Mouse (Mus musculus) left cerebral cortex, postnatal 36 days (tissue): ENCODE results near the gene Krt20. TPM values are rescaled to one million over a fixed set of nuclear protein-coding genes. Genes with fewer than 3 reads are reported as not detected.

Experiments used
- DNase-seq, 2 experiments: peaks; one replicate each; pipeline ENCODE4 v3.0.0; 2021 to 2022; ENCODE audit warnings: low spot score in 2 of 2, mixed read lengths in 1 of 2
- intact Hi-C: fragments of 180-260 bp; cut with DNase I; formaldehyde crosslinking; loops from one replicate; pipeline ENCODE4 v1.15.1; 2025
- total RNA-seq, 2 experiments: library from RNA; stranded (reverse); gene quantifications; 2 replicates each; pipeline ENCODE4 v1.2.3; 2021

The Krt20 gene
- total RNA-seq, 2 experiments from 2014 or later = not detected

DNA sequence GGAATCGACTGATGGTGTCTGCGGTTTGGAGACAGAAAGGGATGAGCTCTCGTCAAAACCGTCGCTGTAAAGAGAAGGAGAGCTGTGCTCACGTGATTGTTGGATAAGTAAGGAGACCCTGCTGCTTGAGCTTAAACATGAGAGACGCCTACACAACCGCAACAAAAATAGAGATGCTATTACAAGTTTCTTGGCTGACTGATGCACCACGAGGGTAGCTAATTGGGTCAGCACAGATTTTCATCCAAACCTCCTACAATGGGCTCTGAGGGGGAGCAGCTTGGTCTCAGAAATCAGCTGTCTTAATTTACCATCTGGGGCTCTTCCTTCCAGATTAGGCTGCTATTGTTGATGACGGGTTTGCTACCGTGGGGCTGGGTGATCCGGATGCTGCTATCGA is 21.0 kb downstream of the Krt20 start:
- intact Hi-C loops = no loop called here
- peak; percentile 58 to 63 for DNase-seq

DNA sequence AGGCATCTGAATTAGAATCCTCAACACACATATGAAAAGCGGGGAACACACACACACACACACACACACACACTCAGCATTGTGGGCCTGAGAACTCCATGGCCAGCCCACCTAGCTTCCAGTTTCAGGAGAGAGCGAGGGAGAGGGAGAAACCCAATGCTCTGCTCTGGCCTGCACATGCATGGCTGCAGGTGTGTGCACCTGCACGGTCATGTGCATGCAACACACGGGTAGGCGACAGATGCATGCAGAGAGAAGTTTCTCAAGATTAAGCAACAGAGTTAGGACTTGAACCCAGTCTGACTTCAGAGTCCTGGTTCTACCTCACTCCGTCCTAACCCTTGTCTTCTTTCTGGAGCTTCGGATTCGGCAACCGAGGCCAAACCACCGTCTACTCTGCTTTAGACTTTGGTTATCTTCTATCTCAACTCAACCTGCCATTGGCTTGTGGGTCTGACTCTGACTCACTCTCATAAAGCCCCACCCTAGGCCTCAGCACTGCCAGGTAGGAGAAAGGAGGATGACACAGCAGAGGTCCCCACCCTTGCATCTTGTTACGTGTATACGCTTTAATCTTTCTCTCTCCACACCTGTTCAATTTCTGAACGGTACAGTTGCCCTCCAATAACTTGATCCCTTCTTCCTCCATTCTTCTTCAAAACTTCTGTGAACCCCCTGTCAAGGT is 23.3 kb downstream of the Krt20 start:
- no peak for DNase-seq
- intact Hi-C loops = no loop called here

DNA sequence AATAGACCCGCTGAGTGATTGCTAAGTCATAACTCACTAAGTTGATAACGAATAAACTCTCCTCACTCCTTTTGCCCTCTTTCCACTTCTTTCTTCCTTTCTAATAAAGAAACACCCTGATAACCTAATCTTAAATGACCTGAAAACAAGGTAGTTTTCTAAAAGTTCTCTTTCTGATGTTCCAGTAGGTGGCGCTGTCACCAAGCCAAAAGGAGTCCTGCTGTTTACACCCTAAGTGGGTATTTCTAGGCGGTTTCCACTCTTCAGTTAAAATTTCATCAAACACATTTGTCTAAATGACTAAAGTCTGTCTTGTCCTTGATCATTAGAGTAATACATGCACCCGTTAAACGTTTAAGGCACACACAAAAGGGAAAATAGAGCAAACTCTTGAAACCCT is 24.7 kb downstream of the Krt20 start:
- DNase-seq = no peak
- intact Hi-C loops = loop anchor here (1.0 kb wide), 1 partner anchor 50 kb away; no protein-coding TSS in a partner anchor

DNA sequence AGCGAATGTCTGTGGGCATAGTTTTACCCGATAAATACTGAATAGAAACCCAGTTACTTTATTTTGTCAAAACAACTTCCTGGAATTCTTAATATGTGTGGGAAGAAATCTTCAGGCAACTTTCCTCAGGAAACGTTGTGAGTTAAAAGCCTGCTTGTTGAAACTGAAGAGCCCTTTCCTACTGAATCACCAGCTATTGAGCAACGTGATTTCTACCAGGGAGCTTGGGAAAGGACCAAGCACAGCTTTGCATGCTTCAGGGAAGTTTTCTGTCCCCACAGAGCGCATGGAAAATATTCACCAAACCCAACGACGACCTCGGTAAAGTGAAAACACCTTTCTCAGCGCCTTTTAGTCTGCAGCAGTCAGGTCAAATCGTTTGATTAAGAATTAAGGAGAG is 31.8 kb downstream of the Krt20 start:
- no peak for DNase-seq
- intact Hi-C loops = no loop called here

DNA sequence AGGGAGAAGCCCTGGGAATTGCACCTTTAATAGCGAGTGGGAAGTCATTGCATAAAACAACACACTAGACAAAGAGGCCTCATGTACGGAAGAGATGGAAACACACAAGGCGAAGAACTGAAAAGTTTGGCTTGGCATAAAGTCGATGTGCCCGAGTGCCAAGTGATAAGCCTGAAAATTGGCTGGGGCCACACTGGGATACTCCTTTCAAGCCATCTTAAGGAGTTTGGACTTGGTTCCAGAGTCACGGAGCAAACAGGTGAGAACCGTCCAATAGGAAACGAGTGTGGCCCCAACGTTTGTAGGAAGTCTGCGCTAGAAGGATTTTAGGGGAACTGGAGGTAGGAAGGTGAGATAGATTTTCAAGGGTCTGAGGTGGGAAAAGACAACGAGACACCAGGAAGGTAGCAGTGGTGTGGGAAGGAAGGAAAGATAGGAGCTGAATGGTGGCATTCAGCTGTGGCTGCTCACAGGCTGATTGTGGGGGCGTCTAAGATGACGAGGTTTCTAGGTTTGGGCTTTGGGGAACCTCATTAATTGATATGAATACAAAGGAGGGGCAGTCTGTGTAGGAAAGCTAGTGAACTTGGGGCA is 37.9 kb downstream of the Krt20 start:
- intact Hi-C loops = no loop called here

DNA sequence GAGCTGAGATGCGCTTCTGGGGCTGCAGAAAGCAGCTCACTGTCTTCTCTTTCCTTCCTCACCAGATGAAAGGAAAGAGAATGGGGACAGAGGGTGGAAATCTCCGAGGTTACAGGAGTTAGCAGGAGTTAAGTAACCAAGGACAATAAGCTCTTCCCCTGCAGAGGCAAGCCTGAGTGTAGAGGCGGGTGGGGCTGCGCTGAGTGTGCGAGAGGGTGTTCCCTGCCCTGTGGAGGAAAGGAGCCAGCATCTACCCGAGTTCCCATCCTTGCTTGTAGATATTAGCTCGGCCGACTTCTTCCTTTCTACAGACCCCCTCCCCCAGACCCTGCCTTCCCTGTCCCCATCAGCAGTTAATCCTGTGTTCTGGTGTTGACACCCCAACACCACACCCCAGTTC is 39.1 kb downstream of the Krt20 start:
- intact Hi-C loops = no loop called here
- no peak for DNase-seq

More for the DNA sequence above, 37.9 kb downstream of the Krt20 start:
- DNase-seq = no peak

DNA sequence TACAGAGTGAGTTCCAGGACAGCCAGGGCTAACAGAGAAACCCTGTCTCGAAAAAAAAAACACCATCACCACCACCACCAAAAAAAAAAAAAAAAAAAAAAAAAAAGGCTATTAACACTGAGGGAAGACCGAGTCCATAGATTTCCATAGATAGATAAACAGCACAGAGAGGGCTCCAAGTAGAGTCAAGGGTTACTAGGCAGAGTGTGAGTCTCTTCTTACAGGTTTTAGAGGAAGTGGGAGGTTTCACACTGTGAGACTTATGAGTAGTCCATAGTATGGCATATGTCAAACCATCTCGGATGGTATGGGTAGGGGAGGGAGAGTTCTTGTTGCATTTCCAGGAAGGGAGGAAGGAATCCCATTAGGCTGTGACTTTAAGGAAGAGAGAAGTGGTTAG is 39.9 kb downstream of the Krt20 start:
- intact Hi-C loops = no loop called here
- no peak for DNase-seq

DNA sequence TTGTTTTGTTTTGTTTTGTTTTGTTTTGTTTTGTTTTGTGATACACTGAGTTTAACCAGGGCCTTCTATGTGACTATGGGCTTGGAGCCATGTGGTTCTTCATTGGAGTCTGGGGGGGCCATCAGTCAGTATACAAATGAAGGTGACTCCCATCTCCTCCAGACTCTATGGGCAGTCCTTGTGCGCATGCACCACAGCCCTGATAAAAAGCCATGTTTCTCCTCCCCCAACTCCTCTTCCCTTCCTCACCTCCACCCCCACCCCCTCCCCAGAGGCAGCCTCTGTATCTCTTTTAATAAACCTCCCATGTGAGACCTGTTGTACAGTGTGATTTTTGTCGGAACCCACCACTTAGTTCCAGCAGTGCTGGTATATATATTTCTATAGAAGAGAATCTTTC is 41.3 kb downstream of the Krt20 start:
- intact Hi-C loops = no loop called here
- no peak for DNase-seq

DNA sequence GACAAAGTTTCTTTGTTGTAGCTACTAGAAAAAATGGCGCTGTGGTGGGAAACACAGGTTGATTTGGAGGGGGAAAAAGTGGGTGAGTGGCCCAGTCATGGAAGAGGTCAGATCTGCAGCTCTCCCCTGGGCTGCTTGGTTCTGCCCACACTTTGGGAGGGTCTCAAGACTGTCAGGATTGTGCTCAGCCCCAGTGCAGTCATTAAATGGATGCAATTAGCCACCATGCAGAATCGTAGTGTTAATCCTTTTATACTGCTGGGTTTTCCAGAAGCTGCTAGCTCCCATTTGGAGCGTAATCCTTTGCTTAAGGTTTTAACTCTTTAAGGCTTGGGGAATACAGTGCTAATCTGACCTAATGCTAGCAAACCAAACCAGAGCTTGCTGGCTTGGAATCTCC is 41.9 kb downstream of the Krt20 start:
- intact Hi-C loops = no loop called here
- no peak for DNase-seq

DNA sequence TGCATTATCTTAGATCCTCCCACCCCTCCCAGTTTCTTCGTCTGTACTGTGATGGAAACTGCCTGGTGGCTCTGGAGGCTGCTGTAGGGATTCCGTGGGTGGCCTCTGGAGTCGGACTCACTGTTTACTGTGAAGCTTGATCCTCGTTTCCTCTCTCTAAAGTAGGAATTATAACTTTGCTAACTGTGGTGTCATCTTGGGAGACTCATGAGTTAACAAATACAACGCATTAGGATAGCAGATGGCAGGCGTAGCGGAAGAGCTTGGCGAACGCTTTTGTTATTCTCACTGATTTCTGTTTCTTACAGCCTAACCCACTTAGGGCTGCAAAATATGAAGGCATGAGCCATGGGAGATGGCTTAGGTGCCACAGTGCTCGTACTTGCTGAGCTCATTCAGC is 45.5 kb downstream of the Krt20 start:
- intact Hi-C loops = no loop called here
- peak in 1 of 2 experiments; percentile 32 for DNase-seq

DNA sequence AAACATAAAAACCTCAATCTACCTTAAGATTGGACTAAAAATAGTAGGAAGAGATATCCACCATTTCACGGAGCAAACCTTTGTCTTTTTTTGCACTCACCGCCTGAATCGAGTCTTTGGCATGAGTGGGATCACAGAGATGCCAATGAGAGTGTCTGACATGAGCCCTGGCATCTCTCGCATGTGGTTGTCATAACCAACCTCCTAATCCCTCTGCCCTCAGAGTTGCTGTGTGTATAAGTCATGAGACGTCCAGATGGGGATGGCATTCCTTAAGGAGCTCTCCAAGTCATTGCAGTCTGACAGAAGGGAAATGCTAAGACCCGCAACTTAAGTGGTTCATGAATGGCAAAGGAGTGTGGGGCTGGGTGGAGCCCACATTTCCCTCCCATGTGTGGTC is 46.6 kb downstream of the Krt20 start:
- intact Hi-C loops = no loop called here

DNA sequence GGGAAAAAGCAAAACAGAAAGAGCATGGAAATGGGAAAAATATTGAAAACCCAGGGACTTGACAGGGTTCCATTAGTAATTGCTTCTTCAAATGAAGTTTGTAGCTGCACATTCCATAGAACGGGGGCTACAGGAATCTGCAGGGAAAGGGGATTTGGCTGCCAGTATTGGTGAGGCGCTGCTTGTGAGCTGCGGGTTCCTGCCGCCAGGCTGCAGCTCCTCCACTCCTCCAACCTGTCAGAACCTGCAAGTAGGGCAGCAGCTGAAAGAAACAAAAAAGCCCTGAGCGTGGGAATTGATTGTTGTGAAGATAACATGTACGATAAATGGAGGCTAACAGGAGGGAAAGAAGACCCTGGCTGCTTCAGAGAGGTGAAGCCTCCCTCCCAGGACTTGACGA is 47.1 kb downstream of the Krt20 start:
- DNase-seq = no peak
- intact Hi-C loops = no loop called here

More for the DNA sequence above, 46.6 kb downstream of the Krt20 start:
- DNase-seq = no peak

DNA sequence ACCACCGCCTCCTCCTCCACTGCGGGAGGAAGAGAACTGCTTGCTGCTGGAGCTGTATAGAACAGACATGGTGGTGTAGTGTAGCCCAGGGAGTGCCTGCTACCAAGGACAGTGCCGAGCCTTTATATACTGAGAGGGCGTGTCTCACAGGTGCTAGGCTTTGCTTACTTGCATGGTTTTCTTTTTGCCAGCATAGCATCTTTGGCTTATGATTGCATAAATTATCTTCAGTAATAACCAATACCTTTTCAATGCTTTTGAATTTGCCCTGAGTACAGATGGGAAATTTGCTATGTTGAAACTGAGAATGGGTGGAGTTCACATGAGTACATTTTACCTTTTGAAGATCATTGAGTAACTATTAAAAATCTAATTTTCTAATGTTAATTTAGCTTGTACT is 48.7 kb downstream of the Krt20 start, which contains the start of gene Krt10:
Gene Krt10 (minus strand): TSS at position 101 of the 400 bp plus-strand sequence.
- no peak for DNase-seq
- intact Hi-C loops = loop anchor here (10.0 kb wide), 3 partner anchors 186 to 776 kb away; no protein-coding TSS in a partner anchor

DNA sequence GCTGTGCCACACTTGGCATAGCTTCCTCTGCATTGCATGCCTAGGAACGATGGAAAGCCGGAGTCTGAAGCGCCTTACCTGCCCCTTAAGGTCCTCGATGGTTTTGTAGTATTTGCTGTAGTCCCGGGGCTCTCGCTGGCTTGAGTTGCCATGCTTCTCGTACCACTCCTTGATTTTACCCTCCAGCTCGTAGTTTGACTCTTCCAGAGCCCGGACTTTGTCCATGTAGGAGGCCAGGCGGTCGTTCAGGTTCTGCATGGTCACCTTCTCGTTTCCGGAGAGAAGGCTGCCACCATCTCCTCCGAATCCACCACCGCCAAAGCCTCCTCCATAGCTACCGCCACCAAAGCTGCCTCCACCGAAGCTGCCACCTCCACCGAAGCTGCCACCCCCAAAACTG is 49.3 kb downstream of the Krt20 start:
- intact Hi-C loops = loop anchor here (10.0 kb wide), 3 partner anchors 186 to 776 kb away; no protein-coding TSS in a partner anchor

DNA sequence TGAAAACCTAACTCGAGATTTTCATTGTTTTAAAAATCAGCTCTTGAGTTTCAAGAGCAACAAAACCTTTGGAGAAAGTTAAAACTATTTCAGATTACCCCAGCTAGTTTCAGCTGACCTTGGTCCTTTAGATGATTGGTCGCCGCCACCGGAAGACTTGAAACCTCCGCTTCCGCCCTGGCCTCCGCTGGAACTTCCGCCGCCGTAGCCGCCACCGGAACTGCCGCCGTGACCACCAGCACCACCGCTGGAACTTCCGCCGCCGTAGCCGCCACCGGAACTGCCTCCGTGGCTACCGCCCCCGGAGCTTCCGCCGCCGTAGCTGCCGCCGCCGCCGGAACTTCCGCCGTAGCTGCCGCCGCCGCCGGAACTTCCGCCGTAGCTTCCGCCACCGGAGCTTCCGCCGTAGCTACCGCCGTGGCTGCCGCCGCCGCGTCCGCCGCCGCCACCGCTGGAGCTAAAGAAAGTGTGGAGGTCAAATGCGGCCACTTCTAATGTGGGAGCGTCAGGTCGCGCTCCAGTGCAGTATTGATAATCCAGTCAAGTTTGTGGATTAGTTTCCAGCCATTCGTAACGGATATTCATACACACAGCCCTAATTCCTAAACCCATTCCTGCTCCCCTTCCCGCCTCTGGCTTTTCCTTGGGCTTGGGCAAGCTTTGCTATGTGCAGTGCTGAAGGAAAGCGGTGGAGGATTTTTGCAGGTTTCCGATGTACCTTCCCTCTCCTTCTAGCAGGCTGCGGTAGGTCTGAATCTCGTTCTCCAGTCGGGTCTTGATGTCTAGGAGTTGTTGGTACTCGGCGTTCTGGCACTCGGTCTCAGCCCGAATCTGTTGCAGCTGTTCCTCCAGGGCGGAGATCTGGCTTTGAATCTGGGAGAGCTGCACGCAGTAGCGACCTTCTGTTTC is 51.9 kb downstream of the Krt20 start:
- intact Hi-C loops = loop anchor here (10.0 kb wide), 3 partner anchors 189 to 779 kb away; no protein-coding TSS in a partner anchor
- peak; percentile 90 to 92 for DNase-seq

More for the DNA sequence above, 49.3 kb downstream of the Krt20 start:
- DNase-seq = no peak

DNA sequence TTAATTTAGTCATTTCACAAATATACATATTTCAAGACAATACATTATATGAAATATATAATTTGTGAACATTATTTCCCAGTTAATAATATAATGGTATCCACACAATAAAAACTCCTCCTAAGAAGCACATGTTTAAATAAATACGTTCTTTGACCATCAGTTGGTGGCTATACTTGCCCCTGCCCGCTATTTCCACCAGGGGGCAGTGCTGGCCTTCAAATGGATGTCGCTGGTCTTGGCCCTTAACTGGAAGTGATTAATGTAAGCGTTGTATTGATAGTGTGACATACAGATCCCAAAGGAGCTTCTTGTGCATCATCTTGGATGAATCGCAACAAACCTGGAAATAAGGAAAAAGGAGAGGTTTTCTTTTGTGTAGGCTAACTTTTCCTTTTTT is 58.4 kb downstream of the Krt20 start:
- peak; percentile 49 to 71 for DNase-seq
- intact Hi-C loops = loop anchor here (1.0 to 5.0 kb wide), 2 partner anchors 84 to 918 kb away; no protein-coding TSS in a partner anchor
